Mouse (Mus musculus) stomach, postnatal 0 days (tissue): ENCODE results near the gene Ctnna2. TPM values are rescaled to one million over a fixed set of nuclear protein-coding genes. Genes with fewer than 3 reads are reported as not detected.

Experiments used
- ATAC-seq: fragments of 200-750 bp; cut with Nextera tagmentation; 2 replicates; pipeline ENCODE4 v1.8.0; 2017; ENCODE audit not compliant: low FRiP score, low TSS enrichment
- DNase-seq: peaks from one replicate; pipeline ENCODE4 v3.0.0-alpha.2; 2016; ENCODE audit warnings: low spot score
- H3K27ac ChIP-seq: fragments of 300-500 bp; sonication (generic); replicated peaks from 2 replicates; pipeline ENCODE4 v1.5.1; 2014; ENCODE audit warnings: mild to moderate bottlenecking, control low read depth
- H3K27me3 ChIP-seq: fragments of 300-500 bp; sonication (generic); 2 replicates; pipeline ENCODE4 v1.6.1; 2014; ENCODE audit warnings: low read length; ENCODE audit not compliant: control insufficient read depth, insufficient read depth
- H3K36me3 ChIP-seq: fragments of 300-500 bp; sonication (generic); 2 replicates; pipeline ENCODE4 v1.6.1; 2014; ENCODE audit warnings: low read length, mixed read lengths; ENCODE audit not compliant: control insufficient read depth, insufficient read depth
- H3K4me1 ChIP-seq: fragments of 300-500 bp; sonication (generic); replicated peaks from 2 replicates; pipeline ENCODE4 v1.6.1; 2014; ENCODE audit warnings: antibody characterized with exemption; ENCODE audit not compliant: control insufficient read depth, insufficient read depth
- H3K4me2 ChIP-seq: fragments of 300-500 bp; sonication (generic); replicated peaks from 2 replicates; pipeline ENCODE4 v1.6.1; 2014; ENCODE audit warnings: low read depth, mild to moderate bottlenecking, control low read depth, moderate library complexity
- H3K4me3 ChIP-seq: fragments of 300-500 bp; sonication (generic); 2 replicates; pipeline ENCODE4 v1.5.1; 2014; ENCODE audit warnings: low read depth, low read length, control low read depth
- H3K9ac ChIP-seq: fragments of 300-500 bp; sonication (generic); 2 replicates; pipeline ENCODE4 v1.6.1; 2014; ENCODE audit warnings: mild to moderate bottlenecking, low read length, control low read depth, mixed read lengths
- H3K9me3 ChIP-seq: fragments of 300-500 bp; sonication (generic); 2 replicates; pipeline ENCODE4 v1.6.1; 2016; ENCODE audit warnings: low read length; ENCODE audit not compliant: control insufficient read depth
- CTCF ChIP-seq: IDR thresholded peaks from 2 replicates; pipeline ENCODE4 v1.5.1; 2016; ENCODE audit warnings: antibody characterized with exemption, low read depth, mild to moderate bottlenecking, moderate library complexity
- EP300 ChIP-seq: optimal IDR thresholded peaks from 2 replicates; pipeline ENCODE3; 2016; ENCODE audit warnings: antibody characterized with exemption
- whole genome bisulfite sequencing: fragments of 180-500 bp; shearing (Covaris S2); extraction: QIAGEN DNeasy Blood & Tissue Kit; methylation state at CpG from one replicate; pipeline ENCODE4 v1.1.7; 2014; 5-methylcytosine and 5-hydroxymethylcytosine counted together
- polyA plus RNA-seq: library from polyadenylated mRNA; unstranded; fragments of >200 nt; fragmentation: Nextera tagmentation; extraction: Ambion mirVana; gene quantifications from 2 replicates; pipeline ENCODE4 v1.2.1, GENCODE M21; 2015

The Ctnna2 gene
- polyA plus RNA-seq, 1 experiment from 2014 or later: 1.9 TPM

DNA sequence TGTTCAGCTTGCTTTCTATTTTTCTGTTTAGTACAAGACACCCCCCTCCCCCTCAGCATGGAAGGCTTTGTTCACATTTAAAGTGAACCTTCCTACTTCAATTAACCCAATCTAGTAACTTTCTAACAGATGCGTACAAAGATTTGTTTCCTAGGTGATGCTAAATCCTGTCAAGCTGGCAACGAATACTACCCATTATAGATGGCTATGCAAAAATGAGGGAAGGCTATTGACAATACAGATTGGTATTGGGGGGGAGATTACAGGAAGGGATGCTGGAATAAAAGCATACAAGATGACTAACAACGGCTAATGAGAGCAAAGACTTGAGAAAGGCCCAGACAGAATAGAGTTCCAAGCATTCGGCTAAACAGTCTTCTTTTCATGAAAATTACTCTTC lies 758.7 kb downstream of the Ctnna2 start:
- no peaks in the 10 kb centered on the region for H3K27me3 ChIP-seq
- 65% methylated on average over 4 of the region's 4 CpGs for WGBS
- no peak overlapping the region for H3K9ac ChIP-seq
- no peaks in the 10 kb centered on the region for H3K9me3 ChIP-seq
- H3K4me3 ChIP-seq: no peak overlapping the region
- no peak for DNase-seq
- H3K4me1 ChIP-seq: no peaks in the 10 kb centered on the region
- TF ChIP-seq CTCF: no peak
- no peak for TF ChIP-seq EP300
- ATAC-seq: no peak
- no peaks in the 10 kb centered on the region for H3K36me3 ChIP-seq
- no peak overlapping the region for H3K4me2 ChIP-seq
- no peak overlapping the region for H3K27ac ChIP-seq

DNA sequence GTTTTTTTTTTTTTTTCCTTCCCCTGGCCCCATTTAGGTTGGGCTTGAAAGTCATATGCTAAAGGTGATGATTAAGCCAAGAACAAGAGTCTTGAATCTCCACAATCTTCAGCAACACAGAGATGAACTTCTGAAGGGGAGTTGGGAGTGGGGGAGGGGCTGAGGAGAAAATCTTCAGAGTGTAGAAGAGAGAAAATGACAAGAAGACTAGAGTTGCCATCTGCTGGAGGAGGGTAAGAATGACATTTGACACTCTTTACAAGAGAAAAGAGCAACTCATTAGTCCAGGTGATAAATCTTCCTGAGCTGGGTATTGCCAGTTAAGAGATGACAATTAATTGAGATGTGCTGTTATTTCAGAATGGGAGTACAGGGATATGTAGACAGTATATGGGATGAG lies 760.6 kb downstream of the Ctnna2 start:
- H3K27me3 ChIP-seq: no peaks in the 10 kb centered on the region
- DNase-seq: no peak

GRCm38 (mm10) chr6:77215322-77215721 lies 764.2 kb downstream of the Ctnna2 start:
- Histone ChIP-seq H3K9me3 (no peaks in the 10 kb centered on the region), H3K4me2 (no peak overlapping the region), H3K4me3 (no peak overlapping the region), H3K4me1 (no peaks in the 10 kb centered on the region), H3K27ac (no peak overlapping the region), H3K36me3 (no peaks in the 10 kb centered on the region), H3K27me3 (no peaks in the 10 kb centered on the region), H3K9ac (no peak overlapping the region)
- TF ChIP-seq EP300 (no peak), CTCF (no peak)
- ATAC-seq (no peak), DNase-seq (no peak)
- 77% methylated on average over 4 of the region's 4 CpGs for WGBS

More for the DNA sequence above, 760.6 kb downstream of the Ctnna2 start:
- H3K4me2 ChIP-seq: no peak overlapping the region
- H3K4me3 ChIP-seq: no peak overlapping the region
- H3K9me3 ChIP-seq: no peaks in the 10 kb centered on the region
- no peak overlapping the region for H3K9ac ChIP-seq
- no peaks in the 10 kb centered on the region for H3K36me3 ChIP-seq
- TF ChIP-seq EP300: no peak
- TF ChIP-seq CTCF: peak; percentile 53
- no peak overlapping the region for H3K27ac ChIP-seq
- no peaks in the 10 kb centered on the region for H3K4me1 ChIP-seq
- no peak for ATAC-seq

DNA sequence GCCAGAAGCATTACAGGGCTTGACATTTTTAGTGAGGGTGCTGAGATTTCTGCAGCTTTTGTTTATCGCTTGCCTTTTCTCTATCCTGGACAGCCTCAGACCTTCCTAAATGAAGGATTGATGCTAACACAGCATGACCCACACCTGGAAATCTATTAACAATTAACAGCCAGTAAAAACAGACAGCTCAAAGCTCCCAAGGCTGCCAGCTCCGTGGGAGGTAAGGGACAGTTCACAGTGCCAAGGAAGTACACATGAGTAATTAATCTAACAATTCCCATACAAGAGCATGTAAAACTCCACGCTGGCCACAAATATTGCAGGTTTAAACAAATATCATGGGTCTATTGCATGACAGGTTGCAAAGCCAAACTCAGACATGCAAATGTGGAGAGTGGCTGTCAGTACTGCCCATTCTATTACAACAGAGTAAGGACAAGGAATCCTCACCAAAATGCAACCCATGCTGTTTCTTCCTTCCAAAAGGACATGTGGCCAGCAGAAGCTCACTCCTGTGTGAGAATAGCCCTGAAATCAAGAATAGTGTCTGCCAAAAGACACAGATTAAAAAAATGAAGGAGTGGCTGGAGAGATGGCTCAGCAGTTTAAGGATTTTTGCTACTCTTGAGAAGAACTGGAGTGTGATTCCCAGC lies 765.6 kb downstream of the Ctnna2 start:
- Histone ChIP-seq H3K36me3 (no peaks in the 10 kb centered on the region), H3K4me2 (no peak overlapping the region), H3K9me3 (no peaks in the 10 kb centered on the region), H3K4me1 (no peaks in the 10 kb centered on the region), H3K27me3 (no peaks in the 10 kb centered on the region), H3K27ac (no peak overlapping the region), H3K4me3 (no peak overlapping the region), H3K9ac (no peak overlapping the region)
- ATAC-seq (no peak), DNase-seq (no peak)
- 10% methylated on average over 3 of the region's 3 CpGs for WGBS
- no peak for TF ChIP-seq EP300
- no peak for TF ChIP-seq CTCF

GRCm38 (mm10) chr6:77209929-77210328 lies 769.6 kb downstream of the Ctnna2 start:
- Histone ChIP-seq H3K4me3 (no peak overlapping the region), H3K9ac (no peak overlapping the region), H3K27ac (no peak overlapping the region), H3K4me1 (no peaks in the 10 kb centered on the region), H3K27me3 (no peaks in the 10 kb centered on the region), H3K4me2 (no peak overlapping the region), H3K9me3 (no peaks in the 10 kb centered on the region), H3K36me3 (no peaks in the 10 kb centered on the region)
- no peak for ATAC-seq
- WGBS: 59% methylated on average over 3 of the region's 3 CpGs
- TF ChIP-seq EP300: no peak
- no peak for TF ChIP-seq CTCF
- no peak for DNase-seq

- no peak for ATAC-seq
- Histone ChIP-seq H3K4me1 (no peaks in the 10 kb centered on the region), H3K4me2 (no peak overlapping the region), H3K4me3 (no peak overlapping the region), H3K27me3 (no peaks in the 10 kb centered on the region), H3K36me3 (no peaks in the 10 kb centered on the region), H3K9me3 (no peaks in the 10 kb centered on the region), H3K27ac (no peak overlapping the region), H3K9ac (no peak overlapping the region)
- WGBS: 71% methylated on average over 1 of the region's 1 CpGs
- DNase-seq: no peak
- TF ChIP-seq CTCF: no peak
- TF ChIP-seq EP300: no peak
Measured at GRCm38 (mm10) chr6:77209183-77209582, 770.3 kb downstream of the Ctnna2 start.
